Mouse (Mus musculus): ENCODE measurements around the gene Isl2.

DNA sequence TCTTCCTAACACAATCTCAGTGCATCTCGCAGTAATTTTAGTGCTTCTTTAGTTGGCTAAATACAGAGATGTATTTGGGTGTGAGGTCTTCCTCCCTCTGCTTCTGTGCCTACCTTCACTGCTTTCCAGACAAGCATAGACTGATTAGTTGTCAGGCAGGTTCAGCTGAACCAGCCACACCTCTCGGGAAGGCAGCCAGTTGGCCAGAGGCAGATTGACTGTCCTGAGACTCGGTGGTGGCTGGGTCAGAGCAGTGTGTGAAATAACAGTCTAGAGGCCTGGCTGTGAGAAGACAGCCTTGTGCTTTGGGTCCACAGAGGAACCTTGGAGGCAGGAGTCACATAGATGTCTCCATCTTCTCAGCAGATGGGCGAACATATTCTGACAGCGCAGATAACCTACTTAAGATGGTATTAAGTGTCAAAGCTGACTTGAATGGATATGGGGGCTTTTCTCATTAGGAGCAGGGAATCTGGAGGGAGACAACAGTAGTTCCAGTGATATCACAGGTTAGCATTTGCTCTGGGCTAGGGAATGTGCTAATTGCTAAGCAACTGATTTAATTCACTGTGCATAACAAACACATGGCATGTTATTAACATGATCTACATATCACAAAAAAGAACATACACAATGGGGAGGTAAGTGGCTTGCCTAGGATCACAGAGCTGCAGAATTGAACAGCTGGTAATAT lies 30.1 kb downstream of the Isl2 start:
- TF ChIP-seq POLR2A (IDR thresholded peaks at IDR 0.05; ENCODE audit: insufficient read length, low read depth) (no peak), TCF3 (IDR thresholded peaks at IDR 0.05; ENCODE audit: insufficient read length, low read depth) (no peak), USF1 (IDR thresholded peaks at IDR 0.05; ENCODE audit: low read depth) (no peak), REST (IDR thresholded peaks at IDR 0.05; ENCODE audit: insufficient read depth, insufficient read length) (no peak), E2F4 (IDR thresholded peaks at IDR 0.05; ENCODE audit: insufficient read depth) (no peak)

All from myocyte (in vitro differentiated cells).